Mouse (Mus musculus) olfactory bulb, adult 2 months (tissue): ENCODE results near the gene Gm17304. TPM values are rescaled to one million over a fixed set of nuclear protein-coding genes. Genes with fewer than 3 reads are reported as not detected.

ENCODE experiments used
- H3K27ac ChIP-seq: fragments of 200-500 bp; 2 replicates; pipeline ENCODE4 v1.5.1; 2012; ENCODE audit warnings: low read depth, low read length; ENCODE audit not compliant: insufficient read depth
- H3K4me1 ChIP-seq: fragments of 200-500 bp; 2 replicates; pipeline ENCODE4 v1.6.1; 2012; ENCODE audit warnings: low read length; ENCODE audit not compliant: control insufficient read depth, insufficient read depth
- H3K4me3 ChIP-seq: fragments of 200-500 bp; 2 replicates; pipeline ENCODE4 v1.5.1; 2012; ENCODE audit warnings: mild to moderate bottlenecking, low read depth, low read length, moderate library complexity; ENCODE audit not compliant: insufficient read depth
- CTCF ChIP-seq: fragments of 200-500 bp; IDR thresholded peaks from 2 replicates; pipeline ENCODE4 v1.5.1; 2012; ENCODE audit warnings: low read depth, mild to moderate bottlenecking, low read length, moderate library complexity; ENCODE audit not compliant: insufficient read depth
- POLR2A ChIP-seq: fragments of 200-500 bp; IDR thresholded peaks from 2 replicates; pipeline ENCODE4 v1.6.1; 2012; ENCODE audit warnings: mild to moderate bottlenecking, low read depth, low read length, moderate library complexity; ENCODE audit not compliant: insufficient read depth
- WGBS: fragments of 180-500 bp; shearing (Covaris S2); methylation state at CpG from one replicate; pipeline ENCODE4 v1.1.7; 2018; 5-methylcytosine and 5-hydroxymethylcytosine counted together
- polyA plus RNA-seq: library from polyadenylated mRNA; stranded (reverse); fragments of >200 nt; gene quantifications from 2 replicates; pipeline ENCODE4 v1.2.4, GENCODE M21; 2012; ENCODE audit warnings: low replicate concordance; ENCODE audit not compliant: missing spikeins, insufficient read depth, insufficient read length

Gm17304 gene
- polyA plus RNA-seq, 1 experiment = not detected

- Histone ChIP-seq H3K4me3 (no peak overlapping the region), H3K4me1 (peaks cover 7% of the 10 kb centered on the region), H3K27ac (no peak overlapping the region)
- TF ChIP-seq CTCF = no peak
- TF ChIP-seq POLR2A = no peak
- WGBS = 95% methylated on average over 7 of the region's 7 CpGs
Measured at GRCm38 (mm10) chr5:106580943-106581342, 28.0 kb upstream of the Gm17304 start.

GRCm38 (mm10) chr5:106589006-106589405 lies 19.9 kb upstream of the Gm17304 start:
- Histone ChIP-seq H3K4me3 (no peak overlapping the region), H3K27ac (no peak overlapping the region), H3K4me1 (no peaks in the 10 kb centered on the region)
- WGBS = 95% methylated on average over 9 of the region's 9 CpGs
- no peak for TF ChIP-seq CTCF
- no peak for TF ChIP-seq POLR2A

GRCm38 (mm10) chr5:106589670-106590069 lies 19.2 kb upstream of the Gm17304 start:
- TF ChIP-seq POLR2A = no peak
- no peak for TF ChIP-seq CTCF
- no peaks in the 10 kb centered on the region for H3K4me1 ChIP-seq
- WGBS = 97% methylated on average over 11 of the region's 11 CpGs
- no peak overlapping the region for H3K4me3 ChIP-seq
- no peak overlapping the region for H3K27ac ChIP-seq

GRCm38 (mm10) chr5:106590686-106591085 lies 18.2 kb upstream of the Gm17304 start:
- 89% methylated on average over 5 of the region's 5 CpGs for WGBS
- Histone ChIP-seq H3K4me1 (no peaks in the 10 kb centered on the region), H3K4me3 (no peak overlapping the region), H3K27ac (no peak overlapping the region)
- no peak for TF ChIP-seq POLR2A
- no peak for TF ChIP-seq CTCF

GRCm38 (mm10) chr5:106594388-106594787 lies 14.5 kb upstream of the Gm17304 start:
- Histone ChIP-seq H3K4me1 (no peaks in the 10 kb centered on the region), H3K27ac (no peak overlapping the region), H3K4me3 (no peak overlapping the region)
- TF ChIP-seq CTCF (no peak), POLR2A (no peak)

- 96% methylated on average over 2 of the region's 2 CpGs for WGBS
Measured at GRCm38 (mm10) chr5:106597472-106597871, 11.4 kb upstream of the Gm17304 start.

GRCm38 (mm10) chr5:106599482-106599881 lies 9.4 kb upstream of the Gm17304 start:
- H3K4me3 ChIP-seq = no peak overlapping the region
- H3K4me1 ChIP-seq = no peaks in the 10 kb centered on the region
- WGBS = 85% methylated on average over 8 of the region's 8 CpGs
- no peak overlapping the region for H3K27ac ChIP-seq
- TF ChIP-seq CTCF = no peak
- TF ChIP-seq POLR2A = no peak

More at GRCm38 (mm10) chr5:106597472-106597871, 11.4 kb upstream of the Gm17304 start:
- Histone ChIP-seq H3K4me1 (no peaks in the 10 kb centered on the region), H3K4me3 (no peak overlapping the region), H3K27ac (no peak overlapping the region)
- no peak for TF ChIP-seq CTCF
- no peak for TF ChIP-seq POLR2A

- 95% methylated on average over 5 of the region's 5 CpGs for WGBS
Measured at GRCm38 (mm10) chr5:106604381-106604780, 4.5 kb upstream of the Gm17304 start.

GRCm38 (mm10) chr5:106605096-106605495 lies 3.8 kb upstream of the Gm17304 start:
- Histone ChIP-seq H3K4me1 (no peaks in the 10 kb centered on the region), H3K4me3 (no peak overlapping the region), H3K27ac (no peak overlapping the region)
- TF ChIP-seq POLR2A = no peak
- 93% methylated on average over 6 of the region's 6 CpGs for WGBS

More at GRCm38 (mm10) chr5:106604381-106604780, 4.5 kb upstream of the Gm17304 start:
- Histone ChIP-seq H3K4me1 (no peaks in the 10 kb centered on the region), H3K4me3 (no peak overlapping the region), H3K27ac (no peak overlapping the region)
- no peak for TF ChIP-seq POLR2A
- TF ChIP-seq CTCF = no peak

GRCm38 (mm10) chr5:106607081-106607480 lies 1.8 kb upstream of the Gm17304 start:
- Histone ChIP-seq H3K27ac (no peak overlapping the region), H3K4me1 (no peaks in the 10 kb centered on the region), H3K4me3 (no peak overlapping the region)
- WGBS = 91% methylated on average over 5 of the region's 5 CpGs
- no peak for TF ChIP-seq CTCF
- TF ChIP-seq POLR2A = no peak
